Mouse (Mus musculus) heart, embryonic 13.5 days (tissue): ENCODE data around the gene Gpr1. TPM values are rescaled to one million over a fixed set of nuclear protein-coding genes. Genes with fewer than 3 reads are reported as not detected.

ENCODE experiments used
- microRNA-seq: library from miRNA; unstranded; fragments of <30 nt; microRNA quantifications from one replicate; pipeline ENCODE4, GENCODE M21; 2016
- polyA plus RNA-seq: library from polyadenylated mRNA; unstranded; fragments of >200 nt; fragmentation: Nextera tagmentation; extraction: Ambion mirVana; gene quantifications from 2 replicates; pipeline ENCODE4 v1.2.1, GENCODE M21; 2015

Gpr1 gene
- polyA plus RNA-seq, 1 experiment from 2014 or later, result 0.27 TPM

Small RNA genes lying within 50 kb of the gene (microRNA-seq; reads per million reads assigned to microRNA genes)
- gene Gm24557 (not detected), gene Gm27512 (not detected)

Other genes starting within 250 kb of the Gpr1 start
- gene Ino80d, start 99.9 kb downstream of the Gpr1 start, polyA plus RNA-seq, result 7.5 and 8.8 TPM in 2 replicates
- 338 and 379 TPM in 2 replicates for gene Eef1b2, start 37.7 kb downstream of the Gpr1 start, polyA plus RNA-seq
- 299 and 320 TPM in 2 replicates for gene Ndufs1, start 37.7 kb downstream of the Gpr1 start, polyA plus RNA-seq
- 6.5 and 7.0 TPM in 2 replicates for gene Zdbf2, start 58.7 kb upstream of the Gpr1 start, polyA plus RNA-seq
- gene Adam23, start 231.3 kb upstream of the Gpr1 start, polyA plus RNA-seq, result 0.78 and 1.1 TPM in 2 replicates